Mouse (Mus musculus) retina, postnatal 1 day (tissue): ENCODE measurements around the gene Cdkal1.

Experiments used
- DNase-seq: peaks from one replicate; pipeline ENCODE4 v3.0.0-alpha.2; 2012

Gene Cdkal1

GRCm38 (mm10) chr13:29855281-29856031 lies at the start of gene Cdkal1:
Cdkal1 (minus strand) TSS chr13:29855674.
- peak; percentile 91 for DNase-seq

DNA sequence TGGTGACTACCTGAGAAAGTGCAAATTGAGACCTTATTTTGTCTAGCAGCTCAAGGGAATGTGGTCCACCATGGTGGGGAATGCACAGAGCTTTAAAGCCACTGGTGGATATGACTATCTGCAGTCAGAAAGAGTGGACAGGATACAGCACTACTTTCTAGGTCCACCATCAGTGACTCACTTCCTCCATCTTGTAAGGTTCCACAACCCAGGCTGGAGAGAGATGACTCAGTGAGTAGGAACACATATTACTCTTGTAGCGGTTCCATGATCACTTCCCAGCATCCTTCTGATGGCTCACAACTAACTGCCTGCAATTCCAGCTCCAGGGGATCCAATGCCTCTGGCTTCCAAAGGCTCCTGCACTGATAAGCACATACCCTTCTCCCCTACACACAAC lies 47.9 kb upstream of the Cdkal1 start:
- no peak for DNase-seq

DNA sequence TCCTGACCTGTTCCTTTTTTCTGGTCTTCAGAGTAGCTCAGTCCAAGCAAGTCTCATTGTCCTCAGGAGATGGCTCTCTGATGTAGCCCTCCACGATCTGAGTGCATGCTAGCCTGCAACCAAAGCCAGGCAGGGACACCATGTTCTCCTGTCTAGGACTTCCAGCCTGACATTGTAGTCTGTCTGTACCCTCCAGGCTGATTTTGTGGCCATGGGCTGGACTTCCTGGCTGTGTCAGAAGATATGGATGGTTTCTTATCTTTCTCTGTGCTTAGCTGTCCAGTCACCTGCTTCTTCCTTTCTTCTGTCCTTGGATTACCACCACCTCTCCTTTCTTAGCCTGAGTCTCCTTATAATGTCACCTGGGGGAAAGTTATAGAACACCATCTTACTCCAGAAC lies 47.2 kb upstream of the Cdkal1 start:
- DNase-seq: no peak

DNA sequence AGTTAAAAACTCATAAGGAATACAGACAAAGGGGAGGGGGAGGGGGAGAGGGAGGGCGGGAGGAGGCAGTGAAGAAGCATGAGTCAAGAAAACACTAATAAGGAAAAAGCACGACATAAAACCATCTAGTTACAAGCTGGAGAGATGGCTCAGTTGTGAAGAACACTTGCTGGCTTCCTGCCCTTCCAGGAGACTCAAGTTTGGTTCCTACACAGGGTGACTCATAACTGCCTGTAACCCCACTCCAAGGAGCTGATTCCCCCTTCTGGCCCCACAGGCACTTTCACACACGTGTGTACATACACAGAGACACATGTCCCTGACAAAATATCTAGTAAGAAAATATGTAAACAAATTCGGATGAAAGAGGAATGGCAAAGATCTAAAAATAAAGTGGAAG lies 46.2 kb upstream of the Cdkal1 start:
- DNase-seq: no peak

DNA sequence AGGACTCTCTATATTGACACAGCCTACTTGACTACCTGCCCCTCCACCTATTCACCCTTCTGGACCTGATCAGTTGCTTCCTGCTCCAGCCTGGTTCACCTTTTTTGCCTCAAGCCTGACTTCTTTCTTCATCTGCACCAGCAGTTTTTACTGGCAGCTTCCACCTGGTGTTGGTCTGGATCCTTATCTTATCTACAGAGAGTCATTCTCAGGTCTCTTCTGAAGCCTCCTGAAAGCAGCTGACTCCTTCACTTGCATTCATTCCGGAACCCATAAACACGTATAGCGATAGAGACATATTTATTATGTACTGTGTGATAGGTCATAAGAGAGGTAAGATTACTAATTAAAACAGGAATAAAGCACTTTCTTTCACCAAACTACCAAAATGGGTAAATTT lies 11.3 kb upstream of the Cdkal1 start:
- no peak for DNase-seq

DNA sequence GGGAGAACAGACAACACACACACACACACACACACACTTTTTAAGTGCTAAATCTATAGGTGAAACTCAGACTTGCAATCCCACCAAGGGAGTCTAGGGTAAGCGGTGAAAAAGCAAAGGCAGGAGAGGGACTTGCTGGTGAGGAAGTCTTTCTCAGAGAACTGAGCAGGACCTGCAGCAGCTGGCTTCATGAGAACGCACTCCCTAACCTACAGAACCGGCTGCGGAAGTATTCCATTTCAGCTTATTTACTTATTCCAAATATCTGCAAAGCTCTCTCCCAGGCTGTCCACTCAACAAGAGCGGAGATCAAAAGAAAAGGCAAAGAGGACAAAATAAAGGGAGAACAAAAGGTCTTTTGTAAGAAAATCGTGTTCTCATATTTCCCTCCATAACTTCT lies 8.9 kb upstream of the Cdkal1 start:
- DNase-seq: no peak

DNA sequence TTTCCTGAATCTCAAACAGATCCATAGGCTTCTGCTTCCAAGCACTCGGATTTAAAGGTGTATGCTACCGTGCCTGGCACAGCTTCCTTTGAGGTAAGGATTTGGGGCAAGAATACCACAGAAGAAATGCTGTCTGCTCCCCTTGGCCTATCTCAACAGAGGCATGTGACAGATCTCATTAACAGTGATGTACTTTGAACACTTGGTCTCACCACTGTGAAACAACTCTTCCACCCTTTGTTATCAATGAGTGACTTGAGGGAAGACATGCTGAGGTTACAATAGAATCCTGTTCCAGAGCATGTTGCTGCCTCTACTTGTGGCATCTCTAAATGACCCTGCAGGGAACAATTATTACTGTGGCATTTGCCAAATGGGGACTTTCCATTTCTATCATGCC lies 4.6 kb upstream of the Cdkal1 start:
- DNase-seq: no peak

DNA sequence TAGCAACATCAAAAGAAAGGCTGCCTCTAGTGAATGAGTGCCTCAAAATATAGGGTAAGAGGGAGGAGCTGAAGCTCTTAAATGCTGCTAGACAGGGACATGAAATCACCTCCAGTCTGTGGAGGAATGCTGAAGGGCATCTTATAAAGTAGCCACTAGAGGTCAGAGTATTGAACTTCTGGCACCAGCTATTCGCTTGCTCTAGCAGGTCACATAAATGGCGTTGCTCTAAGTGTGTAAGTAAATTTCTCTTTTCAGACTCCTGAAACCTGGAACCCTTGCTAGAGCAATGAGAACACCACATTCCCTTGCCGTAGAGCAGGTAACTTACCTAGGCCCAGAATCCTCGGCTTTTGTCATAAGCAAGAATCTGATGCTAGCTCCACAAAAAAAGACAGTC lies 2.0 kb upstream of the Cdkal1 start:
- DNase-seq: peak; percentile 74

DNA sequence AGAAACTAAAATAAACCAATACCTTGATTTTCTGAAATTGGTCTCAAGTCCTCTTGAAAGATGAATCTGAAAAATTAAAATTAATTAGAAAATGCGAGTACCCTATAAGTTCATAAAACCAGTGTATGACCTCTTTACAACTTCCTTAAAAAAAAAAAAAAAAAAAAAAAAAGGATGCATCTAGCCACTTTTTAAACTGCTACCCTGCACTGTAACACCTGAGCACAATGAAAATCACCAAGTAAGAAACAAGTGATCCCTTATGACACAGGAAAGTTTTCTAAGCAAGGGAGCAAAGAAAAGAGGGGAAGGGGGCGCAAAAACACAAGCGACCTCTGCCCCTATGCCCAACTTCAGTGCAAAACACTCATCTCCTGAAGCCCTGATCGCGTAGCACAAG lies 598 bp downstream of the Cdkal1 start:
- DNase-seq: no peak

GRCm38 (mm10) chr13:29838409-29839047 lies 16.9 kb downstream of the Cdkal1 start:
- DNase-seq: peak; percentile 73

DNA sequence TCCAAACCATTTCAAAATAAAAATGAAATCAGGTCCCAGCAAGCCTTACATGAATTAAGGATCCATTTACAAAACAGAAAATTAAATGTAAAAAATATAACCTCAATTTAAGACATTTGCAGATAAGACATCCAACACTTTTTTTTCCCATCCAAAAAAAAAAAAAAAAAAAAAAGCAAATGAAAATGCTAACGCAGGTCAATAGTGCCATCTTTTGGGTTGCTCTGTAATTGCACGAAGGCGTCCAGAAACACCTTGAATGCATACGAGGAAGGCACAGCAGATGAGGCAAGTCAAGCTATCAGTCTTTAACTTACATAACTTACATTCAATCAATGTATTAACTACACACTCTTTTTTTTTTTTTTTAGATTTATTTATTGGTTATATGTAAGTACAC lies 20.3 kb downstream of the Cdkal1 start:
- peak; percentile 72 for DNase-seq

GRCm38 (mm10) chr13:29833751-29834150 lies 21.7 kb downstream of the Cdkal1 start:
- DNase-seq: no peak

- DNase-seq: no peak
Observed at GRCm38 (mm10) chr13:29831126-29831525, 24.3 kb downstream of the Cdkal1 start.

DNA sequence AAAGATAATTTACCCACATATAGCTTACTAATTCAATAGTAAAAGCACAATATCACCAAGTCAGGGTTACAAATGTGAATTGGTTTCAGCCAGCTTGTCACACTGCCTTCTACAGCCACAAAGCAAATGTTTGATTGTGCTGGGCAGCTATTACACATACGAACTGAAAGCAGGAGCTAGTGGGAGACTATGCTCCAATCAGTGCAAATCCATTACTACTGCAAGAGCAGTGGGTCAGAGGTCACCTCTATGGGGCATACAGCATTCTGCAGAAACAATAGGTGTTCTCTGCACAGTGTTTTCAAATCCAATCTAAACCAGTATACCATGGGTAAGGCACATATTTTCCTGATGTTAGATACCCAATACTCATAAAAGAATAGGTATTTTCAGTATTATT lies 27.4 kb downstream of the Cdkal1 start:
- no peak for DNase-seq

DNA sequence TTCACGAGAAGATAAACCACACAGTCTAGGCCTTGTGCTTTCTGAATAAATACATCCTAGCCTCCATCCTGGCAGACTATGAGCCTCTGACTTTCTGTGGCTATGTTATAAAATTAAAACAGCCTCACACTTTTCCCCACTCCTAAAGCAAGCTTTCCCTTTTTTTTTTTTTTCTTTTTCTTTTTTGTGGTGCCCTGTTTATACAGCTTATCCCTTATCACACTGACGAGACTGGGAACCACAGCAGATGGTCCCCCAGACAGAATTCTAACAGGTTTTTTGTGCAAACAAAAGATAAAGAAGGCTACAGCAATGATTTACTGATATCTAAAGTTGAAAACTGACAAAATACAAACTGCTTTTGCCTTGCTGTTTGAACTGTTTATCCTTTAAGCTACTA lies 29.0 kb downstream of the Cdkal1 start:
- DNase-seq: no peak

GRCm38 (mm10) chr13:29826041-29826440 lies 29.4 kb downstream of the Cdkal1 start:
- DNase-seq: peak; percentile 58

DNA sequence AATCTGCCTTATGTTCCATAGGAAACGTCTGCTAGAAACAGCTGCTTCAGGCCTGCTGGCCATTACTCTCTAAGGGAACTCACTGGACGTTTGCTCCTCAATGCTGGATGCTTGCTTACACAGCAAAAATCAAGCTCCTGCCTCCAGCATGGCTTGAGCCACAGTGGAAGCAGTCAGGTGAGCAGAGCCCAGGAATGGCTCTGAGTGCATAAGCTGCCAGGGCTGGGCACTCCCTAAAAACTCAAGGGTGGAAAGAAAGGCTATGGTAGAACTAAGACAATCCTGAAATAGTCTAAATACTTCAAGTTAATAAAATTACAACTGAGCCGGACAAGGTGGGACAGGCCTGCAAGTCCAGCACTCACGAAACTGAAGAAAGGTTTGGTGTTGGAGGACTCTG lies 30.7 kb downstream of the Cdkal1 start:
- no peak for DNase-seq

DNA sequence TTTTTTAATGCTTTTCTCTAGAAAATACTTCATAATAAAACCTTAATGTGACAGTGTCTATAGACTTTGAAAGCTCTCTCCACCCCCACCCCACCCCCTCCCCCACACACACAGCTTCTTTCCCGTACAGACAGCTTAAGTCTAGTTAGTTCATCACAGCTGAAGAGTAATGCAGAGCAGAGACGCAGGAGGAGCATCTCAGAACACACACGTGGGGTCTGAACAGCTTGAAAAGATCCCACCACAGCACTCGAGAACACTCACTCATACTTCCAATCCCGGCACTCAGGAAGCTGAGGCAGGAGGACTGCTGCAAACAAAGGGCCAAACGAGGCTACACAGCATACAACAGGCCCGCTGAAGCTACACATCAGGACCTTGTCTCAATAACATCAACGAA lies 31.1 kb downstream of the Cdkal1 start:
- no peak for DNase-seq

DNA sequence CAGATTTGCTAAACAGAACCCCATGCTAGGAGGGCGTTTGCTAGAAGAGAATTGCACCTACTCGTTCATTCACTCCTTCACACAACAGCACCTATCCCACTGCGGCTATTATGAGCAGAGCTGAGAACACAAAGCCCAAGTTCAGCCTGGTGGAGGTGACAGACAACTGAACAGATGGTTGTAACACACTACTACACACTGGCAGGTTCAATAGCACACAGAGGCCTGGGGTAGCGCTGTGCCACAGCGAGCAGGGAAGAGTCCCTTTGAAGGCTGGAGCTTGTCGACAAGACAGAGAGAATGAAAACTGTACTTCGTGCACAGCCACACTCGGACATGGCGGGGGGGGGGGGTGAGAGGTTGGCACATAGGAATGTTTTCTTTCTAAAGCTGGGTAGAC lies 31.6 kb downstream of the Cdkal1 start:
- peak; percentile 57 for DNase-seq

DNA sequence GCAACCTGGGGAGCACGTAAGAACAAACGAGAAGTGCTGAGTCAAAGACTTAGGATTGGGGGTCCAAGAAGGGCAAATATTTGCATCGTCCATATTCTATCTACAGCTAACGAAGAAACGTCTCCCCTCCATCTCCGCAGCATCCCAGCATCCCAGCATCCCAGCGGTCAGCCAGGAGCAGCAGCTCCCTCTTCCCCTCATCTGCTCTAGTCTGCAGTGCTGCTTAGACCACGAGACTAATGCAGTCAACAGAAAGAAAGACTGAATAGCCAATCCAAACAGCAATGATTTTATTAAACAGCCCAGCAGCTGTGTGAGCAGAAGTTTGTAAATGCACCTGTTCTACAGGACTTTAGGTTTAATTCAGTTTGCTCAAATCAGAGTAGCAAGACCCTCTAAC lies 32.0 kb downstream of the Cdkal1 start:
- no peak for DNase-seq

DNA sequence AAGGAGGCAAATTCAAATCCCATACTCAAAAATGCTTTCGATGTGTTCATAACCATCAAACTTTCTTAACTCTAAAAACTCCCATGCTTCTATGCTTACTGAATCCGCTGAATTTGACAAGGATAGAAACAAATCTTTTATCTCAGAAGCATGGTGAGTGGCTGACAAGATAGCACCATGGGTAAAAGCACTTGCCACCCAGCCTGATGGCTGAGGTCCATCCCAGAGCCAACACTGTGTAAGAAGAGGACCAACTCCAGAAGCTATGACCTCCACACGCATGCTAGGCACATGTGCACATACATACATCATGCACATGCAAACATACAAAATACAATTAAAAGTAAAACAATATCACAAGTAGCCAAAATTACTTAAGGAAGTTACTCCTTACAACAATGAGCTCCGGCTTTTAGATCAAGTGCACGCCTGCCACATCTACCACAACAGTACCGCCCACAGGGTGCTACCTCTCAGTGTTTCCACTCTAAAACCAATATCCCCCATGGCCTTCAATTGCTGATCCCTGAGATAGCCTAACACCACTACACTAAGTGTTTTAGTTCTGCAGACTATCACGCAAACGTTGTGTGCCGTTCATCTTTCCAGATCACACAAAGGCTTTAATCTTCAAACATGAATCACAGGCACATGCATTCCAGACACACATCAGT lies 35.4 kb downstream of the Cdkal1 start:
- DNase-seq: no peak

GRCm38 (mm10) chr13:29819147-29819546 lies 36.3 kb downstream of the Cdkal1 start:
- no peak for DNase-seq

- no peak for DNase-seq
Observed at GRCm38 (mm10) chr13:29818314-29818713, 37.2 kb downstream of the Cdkal1 start.

GRCm38 (mm10) chr13:29810780-29811179 lies 44.7 kb downstream of the Cdkal1 start:
- no peak for DNase-seq
